Mouse (Mus musculus) midbrain, embryonic 16.5 days (tissue): Measurements from ENCODE around the gene Gm7358. TPM values are rescaled to one million over a fixed set of nuclear protein-coding genes. Genes with fewer than 3 reads are reported as not detected.
"Not testable (repeated sequence)": the region's sequence is repeated elsewhere in the genome, so short reads cannot be mapped to it uniquely, and the experiment has no call there.

ENCODE experiments used
- ATAC-seq: fragments of 200-750 bp; cut with Nextera tagmentation; 2 replicates; pipeline ENCODE4 v1.8.0; 2017; ENCODE audit warnings: moderate TSS enrichment
- H3K27ac ChIP-seq: fragments of 300-500 bp; sonication (generic); 2 replicates; pipeline ENCODE4 v1.5.1; 2014; ENCODE audit warnings: mild to moderate bottlenecking, low read length, mixed read lengths
- H3K27me3 ChIP-seq: fragments of 300-500 bp; sonication (generic); 2 replicates; pipeline ENCODE4 v1.6.1; 2014; ENCODE audit warnings: low read depth, low read length, mixed read lengths; ENCODE audit not compliant: control insufficient read depth, insufficient read depth
- H3K36me3 ChIP-seq: fragments of 300-500 bp; sonication (generic); 2 replicates; pipeline ENCODE4 v1.6.1; 2014; ENCODE audit warnings: mild to moderate bottlenecking, low read length, moderate library complexity, mixed read lengths; ENCODE audit not compliant: control insufficient read depth, insufficient read depth
- H3K4me1 ChIP-seq: fragments of 300-500 bp; sonication (generic); 2 replicates; pipeline ENCODE4 v1.6.1; 2014; ENCODE audit warnings: mild to moderate bottlenecking, low read length, mixed read lengths; ENCODE audit not compliant: control insufficient read depth, insufficient read depth
- H3K4me2 ChIP-seq: fragments of 300-500 bp; sonication (generic); 2 replicates; pipeline ENCODE4 v1.6.1; 2014; ENCODE audit warnings: mild to moderate bottlenecking, low read length, mixed read lengths
- H3K4me3 ChIP-seq: fragments of 300-500 bp; sonication (generic); 2 replicates; pipeline ENCODE4 v1.5.1; 2014; ENCODE audit warnings: low read depth, mild to moderate bottlenecking, low read length, moderate library complexity, mixed read lengths
- H3K9ac ChIP-seq: fragments of 300-500 bp; sonication (generic); 2 replicates; pipeline ENCODE4 v1.6.1; 2014; ENCODE audit warnings: low read depth, low read length, mixed read lengths
- H3K9me3 ChIP-seq: fragments of 300-500 bp; sonication (generic); replicated peaks from 2 replicates; pipeline ENCODE4 v1.6.1; 2014; ENCODE audit warnings: mild to moderate bottlenecking, low read length, mixed read lengths; ENCODE audit not compliant: control insufficient read depth, poor library complexity, severe bottlenecking
- WGBS: fragments of 180-500 bp; shearing (Covaris S2); extraction: QIAGEN DNeasy Blood & Tissue Kit; methylation state at CpG from one replicate; pipeline ENCODE4 v1.1.7; 2014; 5-methylcytosine and 5-hydroxymethylcytosine counted together
- polyA plus RNA-seq: library from polyadenylated mRNA; unstranded; fragments of >200 nt; fragmentation: Nextera tagmentation; extraction: Ambion mirVana; gene quantifications from 2 replicates; pipeline ENCODE4 v1.2.1, GENCODE M21; 2015

Gm7358 gene
- polyA plus RNA-seq = not detected in 2 replicates

- not testable (repeated sequence) for H3K27me3 ChIP-seq, H3K4me2 ChIP-seq, H3K9me3 ChIP-seq, H3K4me3 ChIP-seq, H3K9ac ChIP-seq, H3K4me1 ChIP-seq, H3K27ac ChIP-seq, H3K36me3 ChIP-seq, ATAC-seq
- WGBS = no CpG with 5 or more reads among the region's 2 CpGs
These were observed at the start of gene Gm7358 for GRCm38 (mm10) chr17:14059431-14059830. Gene Gm7358 (minus strand): TSS chr17:14059531.

- H3K36me3 ChIP-seq, H3K4me3 ChIP-seq, H3K9me3 ChIP-seq, H3K27ac ChIP-seq, H3K4me1 ChIP-seq, H3K9ac ChIP-seq, H3K27me3 ChIP-seq, ATAC-seq, H3K4me2 ChIP-seq: not testable (repeated sequence)
- 31% methylated on average over 3 of the region's 3 CpGs for WGBS
These were observed 43.7 kb upstream of the Gm7358 start for GRCm38 (mm10) chr17:14103018-14103417.

GRCm38 (mm10) chr17:14101446-14101980, 42.2 kb upstream of the Gm7358 start:
- H3K9me3 ChIP-seq, H3K4me3 ChIP-seq, H3K4me2 ChIP-seq, H3K36me3 ChIP-seq, H3K4me1 ChIP-seq, H3K27me3 ChIP-seq, H3K9ac ChIP-seq, H3K27ac ChIP-seq, ATAC-seq: not testable (repeated sequence)
- WGBS = 16% methylated on average over 1 of the region's 1 CpGs

GRCm38 (mm10) chr17:14099886-14100285, 40.6 kb upstream of the Gm7358 start:
- H3K4me1 ChIP-seq, H3K27me3 ChIP-seq, H3K27ac ChIP-seq, H3K4me3 ChIP-seq, ATAC-seq, H3K36me3 ChIP-seq, H3K4me2 ChIP-seq, H3K9ac ChIP-seq, H3K9me3 ChIP-seq: not testable (repeated sequence)
- WGBS = 62% methylated on average over 3 of the region's 3 CpGs

GRCm38 (mm10) chr17:14094165-14094564, 34.8 kb upstream of the Gm7358 start:
- H3K27ac ChIP-seq, H3K4me3 ChIP-seq, H3K9ac ChIP-seq, H3K27me3 ChIP-seq, H3K36me3 ChIP-seq, H3K4me1 ChIP-seq, ATAC-seq, H3K9me3 ChIP-seq, H3K4me2 ChIP-seq: not testable (repeated sequence)
- 54% methylated on average over 1 of the region's 7 CpGs for WGBS

- not testable (repeated sequence) for H3K36me3 ChIP-seq, H3K27me3 ChIP-seq, H3K27ac ChIP-seq, H3K9me3 ChIP-seq, H3K4me3 ChIP-seq, H3K4me1 ChIP-seq, H3K4me2 ChIP-seq, H3K9ac ChIP-seq, ATAC-seq
- 8% methylated on average over 1 of the region's 1 CpGs for WGBS
These were observed 27.3 kb upstream of the Gm7358 start for GRCm38 (mm10) chr17:14086629-14087028.

- not testable (repeated sequence) for H3K9ac ChIP-seq, H3K9me3 ChIP-seq, H3K36me3 ChIP-seq, H3K4me2 ChIP-seq, H3K27ac ChIP-seq, ATAC-seq, H3K4me3 ChIP-seq, H3K4me1 ChIP-seq, H3K27me3 ChIP-seq
- WGBS = 60% methylated on average over 1 of the region's 2 CpGs
These were observed 17.5 kb downstream of the Gm7358 start for GRCm38 (mm10) chr17:14041880-14042279.

GRCm38 (mm10) chr17:14037012-14037411, 22.3 kb downstream of the Gm7358 start:
- not testable (repeated sequence) for H3K27ac ChIP-seq, H3K9me3 ChIP-seq, H3K9ac ChIP-seq, H3K27me3 ChIP-seq, H3K4me3 ChIP-seq, H3K4me1 ChIP-seq, H3K4me2 ChIP-seq, H3K36me3 ChIP-seq, ATAC-seq
- WGBS = 70% methylated on average over 1 of the region's 2 CpGs

GRCm38 (mm10) chr17:14036113-14036512, 23.2 kb downstream of the Gm7358 start:
- not testable (repeated sequence) for H3K27me3 ChIP-seq, H3K4me1 ChIP-seq, H3K9me3 ChIP-seq, H3K27ac ChIP-seq, ATAC-seq, H3K4me3 ChIP-seq, H3K36me3 ChIP-seq, H3K9ac ChIP-seq, H3K4me2 ChIP-seq
- WGBS = 76% methylated on average over 4 of the region's 4 CpGs
